Mouse (Mus musculus): ENCODE measurements around the gene Sema4a. TPM values are rescaled to one million over a fixed set of nuclear protein-coding genes. Genes with fewer than 3 reads are reported as not detected.
A peak's percentile ranks its signal among the peaks of the same experiment; 100 is the strongest.

The Sema4a gene
- total RNA-seq, 2 experiments from 2014 or later: 13.4 to 15.5 TPM

- no peak for DNase-seq
Measured at GRCm38 (mm10) chr3:88486887-88487286, 25.9 kb upstream of the Sema4a start.

GRCm38 (mm10) chr3:88486043-88486442 lies 25.1 kb upstream of the Sema4a start:
- DNase-seq: no peak

- no peak for DNase-seq
Measured at GRCm38 (mm10) chr3:88484597-88485316, 23.8 kb upstream of the Sema4a start.

GRCm38 (mm10) chr3:88483621-88484020 lies 22.6 kb upstream of the Sema4a start:
- DNase-seq: peak; percentile 86

GRCm38 (mm10) chr3:88483141-88483540 lies 22.2 kb upstream of the Sema4a start:
- DNase-seq: no peak

GRCm38 (mm10) chr3:88482336-88482735 lies 21.4 kb upstream of the Sema4a start:
- no peak for DNase-seq

GRCm38 (mm10) chr3:88481372-88482040 lies 20.5 kb upstream of the Sema4a start:
- no peak for DNase-seq

GRCm38 (mm10) chr3:88480679-88481078 lies 19.7 kb upstream of the Sema4a start:
- DNase-seq: no peak

- no peak for DNase-seq
Measured at GRCm38 (mm10) chr3:88479828-88480227, 18.8 kb upstream of the Sema4a start.

GRCm38 (mm10) chr3:88479163-88479562 lies 18.2 kb upstream of the Sema4a start:
- no peak for DNase-seq

GRCm38 (mm10) chr3:88477735-88478134 lies 16.8 kb upstream of the Sema4a start:
- peak; percentile 90 for DNase-seq

- no peak for DNase-seq
Measured at GRCm38 (mm10) chr3:88476403-88476802, 15.4 kb upstream of the Sema4a start.

GRCm38 (mm10) chr3:88473571-88473970 lies 12.6 kb upstream of the Sema4a start:
- no peak for DNase-seq

- DNase-seq: no peak
Measured at GRCm38 (mm10) chr3:88473020-88473419, 12.0 kb upstream of the Sema4a start.

- no peak for DNase-seq
Measured at GRCm38 (mm10) chr3:88470943-88471479, 10.0 kb upstream of the Sema4a start.

GRCm38 (mm10) chr3:88469466-88469865 lies 8.5 kb upstream of the Sema4a start:
- DNase-seq: no peak

- peak; percentile 95 for DNase-seq
Measured at GRCm38 (mm10) chr3:88467116-88467824, 6.3 kb upstream of the Sema4a start.

- no peak for DNase-seq
Measured at GRCm38 (mm10) chr3:88465127-88465526, 4.1 kb upstream of the Sema4a start.

GRCm38 (mm10) chr3:88464425-88464824 lies 3.4 kb upstream of the Sema4a start:
- no peak for DNase-seq

GRCm38 (mm10) chr3:88460029-88460428 lies 953 bp downstream of the Sema4a start:
- no peak for DNase-seq

- DNase-seq: no peak
Measured at GRCm38 (mm10) chr3:88458778-88459219, 2.2 kb downstream of the Sema4a start.

GRCm38 (mm10) chr3:88456746-88457532 lies 4.0 kb downstream of the Sema4a start:
- no peak for DNase-seq

Data from adrenal gland, postnatal 10 days (tissue).